Mouse (Mus musculus): ENCODE measurements around the gene Pold1.

DNA sequence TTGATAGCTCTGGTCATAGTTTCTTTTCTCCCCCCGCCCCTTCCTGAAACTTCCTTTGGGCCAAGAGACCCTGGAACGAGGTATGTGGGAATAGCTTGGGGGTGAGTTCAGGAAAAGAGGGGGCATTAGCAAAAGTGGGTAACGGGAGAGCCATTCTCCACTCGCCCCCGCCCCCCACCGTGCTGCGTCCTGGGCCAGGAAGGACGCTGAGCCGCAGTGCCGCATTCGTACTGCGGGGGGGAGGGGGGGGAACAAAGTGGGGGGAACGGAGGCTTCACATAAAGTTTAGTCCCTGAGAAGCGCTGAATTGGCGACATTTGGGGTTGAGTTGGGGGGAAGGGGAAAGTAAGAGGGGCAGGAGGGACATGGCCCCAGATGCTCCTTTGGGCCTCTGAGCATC lies 44.4 kb upstream of the Pold1 start:
- TF ChIP-seq CTCF (IDR thresholded peaks at IDR 0.05; ENCODE audit: insufficient read depth, low read length) (no peak), POLR2A (IDR thresholded peaks at IDR 0.05; ENCODE audit: borderline replicate concordance, extremely low read depth, low read depth, low read length) (no peak)
